Mouse (Mus musculus): Measurements from ENCODE around the gene Ccdc96.
A peak's percentile ranks its signal among the peaks of the same experiment; 100 is the strongest.

GRCm38 (mm10) chr5:36481114-36481513 is 3.3 kb upstream of the Ccdc96 start:
- TF ChIP-seq CTCF (IDR thresholded peaks at IDR 0.05; ENCODE audit: borderline replicate concordance, extremely low read depth, insufficient read depth, insufficient read length), result peak; percentile 7; the same call in 1 of the 2 replicates
- TF ChIP-seq POLR2A (IDR thresholded peaks at IDR 0.05; ENCODE audit: borderline replicate concordance, extremely low read depth, insufficient read depth, insufficient read length, poor library complexity, severe bottlenecking), result no peak
